Mouse (Mus musculus) Muller cell, postnatal 12 days (primary cell): ENCODE results near the gene Tmc8.
"Not testable (repeated sequence)": the region's sequence is repeated elsewhere in the genome, so short reads cannot be mapped to it uniquely, and the experiment has no call there.

ENCODE experiments used
- DNase-seq: peaks from one replicate; pipeline ENCODE4 v3.0.0-alpha.2; 2015; ENCODE audit errors: inconsistent ontology term

Tmc8 gene

GRCm38 (mm10) chr11:117774925-117775324 lies 7.0 kb upstream of the Tmc8 start:
- DNase-seq: no peak

GRCm38 (mm10) chr11:117775540-117775939 lies 6.3 kb upstream of the Tmc8 start:
- no peak for DNase-seq

- no peak for DNase-seq
These were observed 5.6 kb upstream of the Tmc8 start for GRCm38 (mm10) chr11:117776085-117776792.

- no peak for DNase-seq
These were observed 4.8 kb upstream of the Tmc8 start for GRCm38 (mm10) chr11:117777111-117777510.

- DNase-seq: no peak
These were observed 3.8 kb upstream of the Tmc8 start for GRCm38 (mm10) chr11:117778031-117778430.

- no peak for DNase-seq
These were observed 2.9 kb upstream of the Tmc8 start for GRCm38 (mm10) chr11:117778851-117779433.

- peak; percentile 85 for DNase-seq
These were observed 2.3 kb upstream of the Tmc8 start for GRCm38 (mm10) chr11:117779434-117780198.

GRCm38 (mm10) chr11:117780199-117780515 lies 1.7 kb upstream of the Tmc8 start:
- no peak for DNase-seq

GRCm38 (mm10) chr11:117780582-117781111 lies 1.2 kb upstream of the Tmc8 start:
- peak; percentile 88 for DNase-seq

- DNase-seq: peak; percentile 55
These were observed 566 bp upstream of the Tmc8 start for GRCm38 (mm10) chr11:117781199-117781821.

GRCm38 (mm10) chr11:117782705-117783034 lies 794 bp downstream of the Tmc8 start:
- DNase-seq: no peak

- no peak for DNase-seq
These were observed 1.2 kb downstream of the Tmc8 start for GRCm38 (mm10) chr11:117783089-117783488.

- peak; percentile 32 for DNase-seq
These were observed 1.9 kb downstream of the Tmc8 start for GRCm38 (mm10) chr11:117783683-117784309.

- no peak for DNase-seq
These were observed 4.4 kb downstream of the Tmc8 start for GRCm38 (mm10) chr11:117786294-117786693.

- DNase-seq: not testable (repeated sequence)
These were observed 6.6 kb downstream of the Tmc8 start for GRCm38 (mm10) chr11:117788481-117788880.

- peak; percentile 50 for DNase-seq
These were observed 8.4 kb downstream of the Tmc8 start for GRCm38 (mm10) chr11:117790286-117790685.

GRCm38 (mm10) chr11:117790703-117791440 lies 9.0 kb downstream of the Tmc8 start:
- no peak for DNase-seq

- DNase-seq: no peak
These were observed 9.5 kb downstream of the Tmc8 start for GRCm38 (mm10) chr11:117791441-117791761.

GRCm38 (mm10) chr11:117792281-117792888 lies 10.5 kb downstream of the Tmc8 start:
- no peak for DNase-seq

GRCm38 (mm10) chr11:117794035-117794551 lies 12.2 kb downstream of the Tmc8 start:
- DNase-seq: no peak

- no peak for DNase-seq
These were observed 15.1 kb downstream of the Tmc8 start for GRCm38 (mm10) chr11:117796954-117797353.
